Mouse (Mus musculus): ENCODE data around the gene Arfip1. TPM values are rescaled to one million over a fixed set of nuclear protein-coding genes. Genes with fewer than 3 reads are reported as not detected.

The Arfip1 gene
- polyA plus RNA-seq, 1 experiment: 16.6 TPM

DNA sequence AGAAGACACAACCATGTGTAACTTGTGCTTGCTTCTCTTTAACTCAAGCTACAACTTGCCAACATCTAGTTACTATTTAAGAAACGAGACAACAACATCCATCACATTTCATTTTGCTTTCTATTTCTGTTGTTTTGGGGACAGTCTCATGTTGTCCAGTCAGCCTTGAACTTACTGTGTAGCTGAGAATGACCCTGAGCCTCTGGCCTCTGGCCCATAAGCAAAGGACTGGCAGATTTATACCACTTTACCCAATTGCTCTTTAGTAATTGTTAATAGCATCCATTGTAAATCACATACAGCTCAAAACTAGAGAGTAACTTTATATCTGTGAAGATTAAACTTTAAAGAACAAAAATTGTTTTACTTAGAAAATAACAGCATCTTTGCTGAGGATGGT lies 40.5 kb downstream of the Arfip1 start:
- Histone ChIP-seq H3K4me1 (ENCODE audit: control insufficient read depth, insufficient read depth, low read length) (no peaks in the 10 kb centered on the region), H3K27me3 (ENCODE audit: control insufficient read depth, insufficient read depth, low read length) (no peaks in the 10 kb centered on the region), H3K4me3 (replicated peaks; ENCODE audit: insufficient read depth, low read depth, low read length) (no peak overlapping the region), H3K27ac (ENCODE audit: insufficient read depth, low read length) (no peak overlapping the region)
- no peak for DNase-seq
- no peak for TF ChIP-seq CTCF (IDR thresholded peaks at IDR 0.05; ENCODE audit: borderline replicate concordance, insufficient read depth, low read depth, low read length)
- TF ChIP-seq POLR2A (IDR thresholded peaks at IDR 0.05; ENCODE audit: borderline replicate concordance, insufficient read depth, low read length): no peak
- 95% methylated on average over 1 of the region's 1 CpGs for WGBS

DNA sequence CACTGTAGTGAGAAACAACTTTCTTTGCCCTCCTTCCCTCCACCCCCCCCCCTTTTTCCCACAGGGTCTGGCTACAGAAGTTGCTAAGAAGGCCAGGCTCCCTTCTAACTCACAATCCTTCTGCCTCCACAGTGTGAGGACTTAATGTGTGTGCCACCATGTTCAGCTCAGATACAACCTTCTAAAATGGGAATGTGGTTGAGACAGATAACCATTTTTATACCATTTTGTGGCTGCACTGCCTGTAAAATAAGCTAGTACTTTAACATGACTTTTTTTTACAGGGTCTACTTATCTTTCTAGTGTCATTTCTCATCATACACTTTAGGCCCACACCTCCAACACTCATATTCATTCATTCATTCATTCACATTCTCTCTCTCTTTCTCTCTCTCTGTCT lies 41.8 kb downstream of the Arfip1 start:
- TF ChIP-seq POLR2A (IDR thresholded peaks at IDR 0.05; ENCODE audit: borderline replicate concordance, insufficient read depth, low read length) (no peak), CTCF (IDR thresholded peaks at IDR 0.05; ENCODE audit: borderline replicate concordance, insufficient read depth, low read depth, low read length) (no peak)
- Histone ChIP-seq H3K27me3 (ENCODE audit: control insufficient read depth, insufficient read depth, low read length) (no peaks in the 10 kb centered on the region), H3K4me1 (ENCODE audit: control insufficient read depth, insufficient read depth, low read length) (no peaks in the 10 kb centered on the region), H3K4me3 (replicated peaks; ENCODE audit: insufficient read depth, low read depth, low read length) (no peak overlapping the region), H3K27ac (ENCODE audit: insufficient read depth, low read length) (no peak overlapping the region)
- no peak for DNase-seq

DNA sequence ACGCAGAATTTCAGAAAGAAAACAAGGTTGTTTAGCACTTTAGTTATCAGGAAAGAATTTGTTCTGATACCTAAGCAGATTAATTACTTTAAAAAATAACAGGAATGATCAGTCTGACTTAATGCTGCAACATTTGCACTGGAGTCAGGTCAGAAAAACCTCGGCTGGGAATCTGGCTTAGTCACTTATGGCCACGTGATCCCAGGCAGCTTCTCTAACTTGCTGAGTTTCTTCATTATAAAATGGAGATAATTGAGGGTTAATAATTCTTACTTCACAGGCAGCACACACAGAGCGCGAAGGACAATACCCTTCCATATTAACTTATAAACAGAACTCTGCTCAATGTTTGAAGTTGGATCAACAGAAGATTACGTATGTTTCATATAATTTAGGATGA lies 45.4 kb downstream of the Arfip1 start:
- H3K4me1 ChIP-seq (ENCODE audit: control insufficient read depth, insufficient read depth, low read length): no peaks in the 10 kb centered on the region
- H3K27ac ChIP-seq (ENCODE audit: insufficient read depth, low read length): no peak overlapping the region
- H3K4me3 ChIP-seq (replicated peaks; ENCODE audit: insufficient read depth, low read depth, low read length): no peak overlapping the region
- WGBS: 76% methylated on average over 6 of the region's 6 CpGs
- TF ChIP-seq CTCF (IDR thresholded peaks at IDR 0.05; ENCODE audit: borderline replicate concordance, insufficient read depth, low read depth, low read length) (no peak), POLR2A (IDR thresholded peaks at IDR 0.05; ENCODE audit: borderline replicate concordance, insufficient read depth, low read length) (no peak)
- no peaks in the 10 kb centered on the region for H3K27me3 ChIP-seq (ENCODE audit: control insufficient read depth, insufficient read depth, low read length)
- no peak for DNase-seq

DNA sequence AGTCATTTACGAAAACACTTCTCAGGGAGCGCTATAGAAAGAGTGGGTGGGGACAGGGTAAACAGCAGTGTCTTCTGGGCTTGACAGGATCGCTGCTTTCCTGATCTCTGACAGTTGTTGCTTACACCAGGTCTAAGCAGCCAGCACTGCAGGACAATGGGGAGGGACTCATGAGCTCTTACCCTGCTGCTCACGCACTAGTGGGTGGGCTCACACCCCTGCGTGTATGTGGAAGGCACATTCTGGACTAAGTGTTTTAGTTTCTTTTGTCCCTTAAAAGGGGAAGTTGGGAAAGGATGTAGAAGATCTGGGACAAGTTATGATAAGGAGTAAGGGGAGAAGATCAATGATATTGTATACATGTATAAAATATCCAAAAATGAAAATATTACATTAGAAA lies 49.2 kb downstream of the Arfip1 start:
- peaks cover 5% of the 10 kb centered on the region for H3K4me1 ChIP-seq (ENCODE audit: control insufficient read depth, insufficient read depth, low read length)
- TF ChIP-seq CTCF (IDR thresholded peaks at IDR 0.05; ENCODE audit: borderline replicate concordance, insufficient read depth, low read depth, low read length) (no peak), POLR2A (IDR thresholded peaks at IDR 0.05; ENCODE audit: borderline replicate concordance, insufficient read depth, low read length) (no peak)
- no peaks in the 10 kb centered on the region for H3K27me3 ChIP-seq (ENCODE audit: control insufficient read depth, insufficient read depth, low read length)
- no peak for DNase-seq
- no peak overlapping the region for H3K4me3 ChIP-seq (replicated peaks; ENCODE audit: insufficient read depth, low read depth, low read length)
- WGBS: 79% methylated on average over 5 of the region's 5 CpGs
- no peak overlapping the region for H3K27ac ChIP-seq (ENCODE audit: insufficient read depth, low read length)

DNA sequence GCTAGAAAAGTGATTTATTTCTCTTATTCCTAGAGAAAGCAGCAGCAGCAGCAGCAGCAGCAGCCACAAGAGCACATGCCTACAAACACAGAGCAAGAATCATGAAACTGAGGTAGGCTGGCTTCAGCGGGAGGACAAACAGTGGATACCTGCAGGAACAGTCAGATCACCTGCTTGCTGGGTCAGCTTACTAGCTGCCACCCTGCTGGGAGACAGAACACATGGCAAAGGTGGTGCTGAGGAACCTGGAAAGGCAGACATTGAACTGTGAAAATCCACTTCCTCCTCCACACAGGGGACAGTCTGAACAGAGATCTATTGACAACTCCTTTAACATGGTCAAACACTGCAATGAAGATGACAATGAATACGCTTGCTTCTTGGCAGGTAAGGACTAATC lies 53.4 kb downstream of the Arfip1 start:
- peaks cover 7% of the 10 kb centered on the region for H3K4me1 ChIP-seq (ENCODE audit: control insufficient read depth, insufficient read depth, low read length)
- no peak overlapping the region for H3K4me3 ChIP-seq (replicated peaks; ENCODE audit: insufficient read depth, low read depth, low read length)
- WGBS: 39% methylated on average over 2 of the region's 2 CpGs
- no peak overlapping the region for H3K27ac ChIP-seq (ENCODE audit: insufficient read depth, low read length)
- peak; percentile 40 to 68 for DNase-seq
- no peaks in the 10 kb centered on the region for H3K27me3 ChIP-seq (ENCODE audit: control insufficient read depth, insufficient read depth, low read length)
- TF ChIP-seq CTCF (IDR thresholded peaks at IDR 0.05; ENCODE audit: borderline replicate concordance, insufficient read depth, low read depth, low read length) (no peak), POLR2A (IDR thresholded peaks at IDR 0.05; ENCODE audit: borderline replicate concordance, insufficient read depth, low read length) (no peak)

DNA sequence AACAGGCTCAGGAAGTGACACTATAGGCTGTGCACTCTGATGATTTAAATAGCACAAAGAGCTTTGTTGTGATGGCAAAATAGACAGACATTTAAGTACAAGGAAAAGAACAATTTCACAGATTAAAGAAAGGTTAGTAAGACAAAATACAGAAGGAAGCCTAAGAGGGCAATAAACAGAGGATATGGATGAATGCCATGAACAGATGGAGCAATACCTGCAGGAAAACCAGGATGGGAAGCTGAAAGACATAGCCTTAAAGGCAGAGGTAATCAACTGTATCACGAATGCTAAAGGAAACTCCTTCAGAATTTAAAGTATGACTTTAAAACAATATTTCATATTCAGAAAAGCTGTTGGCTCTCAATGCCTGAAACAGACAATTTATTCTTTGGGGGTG lies 57.5 kb downstream of the Arfip1 start:
- H3K4me3 ChIP-seq (replicated peaks; ENCODE audit: insufficient read depth, low read depth, low read length): no peak overlapping the region
- no peaks in the 10 kb centered on the region for H3K27me3 ChIP-seq (ENCODE audit: control insufficient read depth, insufficient read depth, low read length)
- no peak for TF ChIP-seq POLR2A (IDR thresholded peaks at IDR 0.05; ENCODE audit: borderline replicate concordance, insufficient read depth, low read length)
- TF ChIP-seq CTCF (IDR thresholded peaks at IDR 0.05; ENCODE audit: borderline replicate concordance, insufficient read depth, low read depth, low read length): no peak
- DNase-seq: peak in 1 of 2 experiments; percentile 49
- WGBS: 9% methylated on average over 1 of the region's 1 CpGs
- peaks cover 7% of the 10 kb centered on the region for H3K4me1 ChIP-seq (ENCODE audit: control insufficient read depth, insufficient read depth, low read length)
- H3K27ac ChIP-seq (ENCODE audit: insufficient read depth, low read length): no peak overlapping the region

DNA sequence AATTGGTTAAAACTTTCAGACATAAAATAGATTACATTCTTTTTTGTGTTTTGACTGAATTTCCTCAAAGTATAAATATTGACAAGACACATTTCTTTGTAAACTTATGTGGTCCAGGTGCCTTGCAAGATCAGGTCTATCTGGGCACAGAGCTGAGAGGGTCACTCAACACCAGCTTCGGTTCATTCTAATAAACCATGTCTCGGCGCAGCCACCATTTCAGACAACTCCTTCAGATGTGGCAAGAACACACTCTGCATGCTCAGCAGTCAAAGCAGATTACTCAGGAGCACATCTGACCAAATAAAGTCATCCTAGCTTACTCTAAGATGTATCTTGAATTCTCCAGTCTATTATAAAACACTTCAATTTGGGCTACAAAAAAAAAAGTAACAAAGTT lies 66.3 kb downstream of the Arfip1 start:
- no peaks in the 10 kb centered on the region for H3K4me1 ChIP-seq (ENCODE audit: control insufficient read depth, insufficient read depth, low read length)
- no peak for DNase-seq
- TF ChIP-seq POLR2A (IDR thresholded peaks at IDR 0.05; ENCODE audit: borderline replicate concordance, insufficient read depth, low read length) (no peak), CTCF (IDR thresholded peaks at IDR 0.05; ENCODE audit: borderline replicate concordance, insufficient read depth, low read depth, low read length) (no peak)
- WGBS: 94% methylated on average over 3 of the region's 3 CpGs
- no peaks in the 10 kb centered on the region for H3K27me3 ChIP-seq (ENCODE audit: control insufficient read depth, insufficient read depth, low read length)
- H3K27ac ChIP-seq (ENCODE audit: insufficient read depth, low read length): no peak overlapping the region
- H3K4me3 ChIP-seq (replicated peaks; ENCODE audit: insufficient read depth, low read depth, low read length): no peak overlapping the region

DNA sequence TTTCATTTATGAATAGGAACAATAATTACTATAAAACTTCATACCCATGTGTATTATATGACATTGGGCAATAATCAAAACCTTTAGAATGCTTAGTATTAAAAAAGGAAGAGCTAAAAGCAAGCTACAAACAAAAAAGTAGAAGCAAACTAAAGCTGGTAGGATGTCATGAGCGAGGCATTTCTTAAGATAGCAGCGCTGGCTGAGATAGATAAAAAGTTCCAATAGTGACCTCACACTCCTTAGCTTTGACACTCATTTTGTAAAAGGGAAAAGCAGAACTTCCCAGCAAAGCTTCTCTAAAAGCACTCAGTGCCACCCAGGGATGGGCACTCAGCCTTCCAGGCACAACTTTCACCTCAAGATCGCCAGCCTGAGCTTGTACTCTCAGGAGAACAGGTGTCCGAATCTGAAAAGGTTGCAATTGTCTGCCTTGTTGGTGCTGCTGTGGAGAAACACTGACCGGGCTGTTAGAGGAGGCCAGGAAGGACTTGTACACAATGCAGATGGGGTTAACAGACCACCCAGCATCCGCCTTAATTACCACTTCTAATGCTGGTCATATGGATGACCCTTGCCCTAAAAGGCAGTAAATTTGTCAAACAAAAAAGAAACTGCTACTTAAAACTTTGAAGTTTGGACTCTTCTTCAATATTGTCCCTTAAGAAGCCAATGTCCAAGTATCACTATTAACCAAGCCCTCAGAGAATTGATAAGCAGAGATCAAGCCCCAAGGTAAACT lies 69.5 kb downstream of the Arfip1 start:
- 93% methylated on average over 6 of the region's 6 CpGs for WGBS
- TF ChIP-seq POLR2A (IDR thresholded peaks at IDR 0.05; ENCODE audit: borderline replicate concordance, insufficient read depth, low read length) (no peak), CTCF (IDR thresholded peaks at IDR 0.05; ENCODE audit: borderline replicate concordance, insufficient read depth, low read depth, low read length) (no peak)

More for the DNA sequence above, 69.5 kb downstream of the Arfip1 start:
- no peak overlapping the region for H3K27ac ChIP-seq (ENCODE audit: insufficient read depth, low read length)
- no peaks in the 10 kb centered on the region for H3K4me1 ChIP-seq (ENCODE audit: control insufficient read depth, insufficient read depth, low read length)
- no peak for DNase-seq
- no peak overlapping the region for H3K4me3 ChIP-seq (replicated peaks; ENCODE audit: insufficient read depth, low read depth, low read length)
- H3K27me3 ChIP-seq (ENCODE audit: control insufficient read depth, insufficient read depth, low read length): no peaks in the 10 kb centered on the region
